ENCODE assay signal across 27 mouse cellular contexts in genomic region chr5:130185312-130185711, GRCm38 (mm10). TPM values are rescaled to one million over a fixed set of nuclear protein-coding genes. Genes with fewer than 3 reads are reported as not detected.
A peak's percentile ranks its signal among the peaks of the same experiment; 100 is the strongest.
DNase-seq lines count a peak whose midpoint lies in the region; TF ChIP-seq lines count a peak whose summit lies in the region.
"Had no signal": no experiment of that assay in that cellular context is flagged by ENCODE, and none has a peak within 500 bp of the region (broad histone marks: within the 10 kb centered on the region; RNA-seq: fewer than 3 reads in every experiment).

No protein-coding gene starts in this region.

- H3K79me2 ChIP-seq in myocyte (ENCODE audit: control insufficient read depth, insufficient read depth) = peaks cover 71% of the 10 kb centered on the region

- 83% methylated on average over 6 of the region's 6 CpGs for WGBS in cerebellum, adult 2 months

- H3K4me1 ChIP-seq in cerebellum, adult 2 months (ENCODE audit: control insufficient read depth, insufficient read depth, low read length) = peaks cover 6% of the 10 kb centered on the region
- H3K4me1 ChIP-seq: embryonic facial prominence, embryonic 12.5 days; embryonic facial prominence, embryonic 15.5 days had no signal

- intact Hi-C loops in heart, postnatal 36 days (cut with DNase I) = no loop called here

- no peak for TF ChIP-seq CTCF in cerebellum, adult 2 months (IDR thresholded peaks at IDR 0.05; ENCODE audit: borderline replicate concordance, insufficient read depth, low read depth, low read length)

- no peak overlapping the region for H3K27ac ChIP-seq in cerebellum, adult 2 months (ENCODE audit: insufficient read depth, low read length)
- H3K27ac ChIP-seq: embryonic facial prominence, embryonic 12.5 days; embryonic facial prominence, embryonic 15.5 days; forebrain, embryonic 10.5 days; forebrain, embryonic 13.5 days; heart, embryonic 10.5 days; heart, embryonic 13.5 days; hindbrain, embryonic 12.5 days; hindbrain, embryonic 15.5 days had no signal

- no peak for TF ChIP-seq POLR2A in myocyte (IDR thresholded peaks at IDR 0.05; ENCODE audit: insufficient read length, low read depth)
- TF ChIP-seq POLR2A in cerebellum, adult 2 months (IDR thresholded peaks at IDR 0.05; ENCODE audit: borderline replicate concordance, insufficient read depth, low read length) = no peak

- no peak overlapping the region for H3ac ChIP-seq in myocyte (ENCODE audit: control insufficient read depth, insufficient read length)

- H3K27me3 ChIP-seq in myocyte (ENCODE audit: control insufficient read depth, insufficient read depth, insufficient read length) = no peaks in the 10 kb centered on the region
- no peaks in the 10 kb centered on the region for H3K27me3 ChIP-seq in cerebellum, adult 2 months (ENCODE audit: control insufficient read depth, insufficient read depth, low read length)
- H3K27me3 ChIP-seq: CH12.LX; embryonic facial prominence, embryonic 12.5 days; embryonic facial prominence, embryonic 15.5 days; forebrain, embryonic 13.5 days; heart, embryonic 13.5 days; hindbrain, embryonic 12.5 days; hindbrain, embryonic 15.5 days had no signal

- peak; percentile 16 for DNase-seq in 3134 (ENCODE audit: extremely low read depth, insufficient read length, low spot score)
- peak; percentile 78 for DNase-seq in 3T3-L1 (ENCODE audit: low read depth, low spot score)
- peak; percentile 52 for DNase-seq in adipocyte (ENCODE audit: low spot score)
- DNase-seq in cerebellum, adult 2 months = no peak
- no peak for DNase-seq in right cerebral cortex, postnatal 36 days (ENCODE audit: low spot score in 2 of 2)
- no peak for DNase-seq in heart, postnatal 36 days
- DNase-seq in ovary, postnatal 14 days (ENCODE audit: low spot score) = no peak
- DNase-seq: adrenal gland, postnatal 10 days; adrenal gland, postnatal 36 days; B cell, adult 2 months; cerebellum, adult 18-20 months; cerebellum, adult 9-11 months; cerebellum, postnatal 25 days; gastrocnemius, postnatal 14 days; heart, adult 18-20 months; heart, postnatal 14 days had no signal

- peak overlapping the region; percentile 19 for H3K4me2 ChIP-seq in myocyte (ENCODE audit: low read depth)
- H3K4me2 ChIP-seq: embryonic facial prominence, embryonic 12.5 days; embryonic facial prominence, embryonic 15.5 days; forebrain, embryonic 13.5 days; heart, embryonic 13.5 days; hindbrain, embryonic 12.5 days; hindbrain, embryonic 15.5 days had no signal

- H3K36me3 ChIP-seq in myocyte (ENCODE audit: control insufficient read depth, insufficient read depth) = peaks cover 18% of the 10 kb centered on the region

- no peak overlapping the region for H3K4me3 ChIP-seq in myocyte
- H3K4me3 ChIP-seq in cerebellum, adult 2 months (replicated peaks; ENCODE audit: insufficient read depth, low read depth, low read length) = no peak overlapping the region
- H3K4me3 ChIP-seq: embryonic facial prominence, embryonic 12.5 days; embryonic facial prominence, embryonic 15.5 days; erythroblast, embryonic 14.5 days; forebrain, embryonic 10.5 days; forebrain, embryonic 13.5 days; heart, embryonic 10.5 days; heart, embryonic 13.5 days; hindbrain, embryonic 12.5 days; hindbrain, embryonic 15.5 days had no signal

TF ChIP-seq in myocyte, 11 proteins besides CTCF, POLR2A, EP300 and RAD21:
- no peak for TF ChIP-seq POLR2AphosphoS2 (IDR thresholded peaks at IDR 0.05; ENCODE audit: insufficient read length, low read depth)
- TF ChIP-seq MYOD1 (IDR thresholded peaks at IDR 0.05; ENCODE audit: control insufficient read depth in 1 of 3, insufficient read length in 2 of 3, low read depth in 2 of 3) = no peak
- no peak for TF ChIP-seq TCF3 (IDR thresholded peaks at IDR 0.05; ENCODE audit: insufficient read length, low read depth)
- no peak for TF ChIP-seq MAX (IDR thresholded peaks at IDR 0.05; ENCODE audit: low read depth)
- no peak for TF ChIP-seq CEBPB (IDR thresholded peaks at IDR 0.05; ENCODE audit: insufficient read depth, poor library complexity, severe bottlenecking)
- no peak for TF ChIP-seq REST (IDR thresholded peaks at IDR 0.05; ENCODE audit: insufficient read depth, insufficient read length)
- TF ChIP-seq TCF12 (IDR thresholded peaks at IDR 0.05; ENCODE audit: insufficient read depth, poor library complexity, severe bottlenecking) = no peak
- no peak for TF ChIP-seq SRF (IDR thresholded peaks at IDR 0.05; ENCODE audit: control insufficient read depth, insufficient read length, low read depth)
- no peak for TF ChIP-seq MYOG (IDR thresholded peaks at IDR 0.05; ENCODE audit: control insufficient read depth in 1 of 3, insufficient read depth in 1 of 3, insufficient read length in 2 of 3, low read depth in 2 of 3)
- TF ChIP-seq E2F4 (IDR thresholded peaks at IDR 0.05; ENCODE audit: insufficient read depth) = no peak
- no peak for TF ChIP-seq USF1 (IDR thresholded peaks at IDR 0.05; ENCODE audit: low read depth)

RNA-seq across cellular contexts. Expression of gene Rabgef1, which starts 13.7 kb away (rescaled TPM):
- 18.8 TPM for polyA plus RNA-seq in myocyte (2012; fragmentation: generic; extraction: Trizol)
- polyA plus RNA-seq in cerebellum, adult 2 months (2012; rRNA removed) = 43.8 and 45.0 TPM in 2 replicates
- total RNA-seq in heart, postnatal 36 days (2021) = 10 to 100 TPM; 20.6 to 21.2 TPM

RNA-seq across cellular contexts. Expression of gene Tmem248, which starts 31.6 kb away (rescaled TPM):
- polyA plus RNA-seq in myocyte (2012; fragmentation: generic; extraction: Trizol) = 25.3 TPM
- polyA plus RNA-seq in cerebellum, adult 2 months (2012; rRNA removed) = 35.5 and 38.1 TPM in 2 replicates
- total RNA-seq in heart, postnatal 36 days (2021) = 10 to 100 TPM; 34.4 to 38.5 TPM

RNA-seq across cellular contexts. Expression of gene Kctd7, which starts 40.7 kb away (rescaled TPM):
- polyA plus RNA-seq in myocyte (2012; fragmentation: generic; extraction: Trizol) = 4.5 TPM
- 12.5 and 13.9 TPM in 2 replicates for polyA plus RNA-seq in cerebellum, adult 2 months (2012; rRNA removed)
- 1 to 10 TPM; 1.8 to 2.9 TPM for total RNA-seq in heart, postnatal 36 days (2021)

Comparison
In these comparisons a context has a peak if more than half of its experiments do, and no peak if none do; other contexts are left out.
1. DNase-seq: peak in 3134 (single experiment), 3T3-L1 (single experiment) and adipocyte (single experiment); none in cerebellum, adult 2 months (0 of 2), right cerebral cortex, postnatal 36 days (0 of 2), heart, postnatal 36 days (0 of 2) and ovary, postnatal 14 days (single experiment).